Mouse (Mus musculus): ENCODE data around the gene Ttc38.

Gene Ttc38

GRCm38 (mm10) chr15:85897113-85897512, 65.0 kb downstream of the Ttc38 start:
- DNase-seq: peak in 1 of 2 experiments; percentile 58

DNA sequence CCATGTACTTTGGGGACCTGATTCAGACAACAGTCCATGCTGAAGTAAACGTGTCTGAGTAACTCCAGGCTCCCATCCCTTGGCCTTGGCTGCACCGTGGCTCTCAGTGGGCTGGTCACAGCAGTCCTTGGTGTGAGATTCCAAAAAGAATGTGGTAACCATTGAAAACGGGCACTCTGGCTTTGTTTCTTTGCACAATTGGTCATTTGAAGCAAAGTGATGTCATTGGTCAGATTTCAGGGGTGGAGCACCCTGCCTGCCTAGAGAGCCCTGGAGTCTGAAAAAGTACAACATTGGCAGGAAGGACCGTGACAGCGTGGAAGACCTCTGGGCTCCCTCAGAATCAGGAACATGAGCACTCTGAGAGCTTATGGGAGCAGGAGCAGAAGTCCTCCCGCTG, 67.3 kb downstream of the Ttc38 start:
- no peak for DNase-seq

- peak; percentile 69 to 74 for DNase-seq
These were observed 68.2 kb downstream of the Ttc38 start for GRCm38 (mm10) chr15:85900318-85900717.

DNA sequence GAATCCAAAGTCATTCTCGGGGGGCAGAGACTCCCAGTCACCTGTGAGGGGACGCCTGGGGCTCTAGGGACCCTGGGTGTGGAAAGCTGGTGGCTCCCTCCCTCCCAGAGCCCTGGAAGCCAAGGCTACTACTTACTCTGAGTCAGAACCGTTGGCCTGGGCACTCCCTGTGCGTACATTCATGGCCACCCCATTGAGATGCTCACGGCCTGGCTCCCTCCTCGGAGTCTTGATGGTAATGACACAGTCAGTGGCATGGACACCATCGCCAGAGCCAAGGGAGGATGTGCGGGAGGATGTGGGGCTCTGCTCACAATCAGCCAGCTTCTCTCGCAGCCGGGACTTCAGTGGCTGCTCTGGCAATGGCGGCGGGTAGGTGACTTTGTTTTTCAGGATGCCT, 68.7 kb downstream of the Ttc38 start:
- DNase-seq: no peak

GRCm38 (mm10) chr15:85902505-85902904, 70.4 kb downstream of the Ttc38 start:
- no peak for DNase-seq

DNA sequence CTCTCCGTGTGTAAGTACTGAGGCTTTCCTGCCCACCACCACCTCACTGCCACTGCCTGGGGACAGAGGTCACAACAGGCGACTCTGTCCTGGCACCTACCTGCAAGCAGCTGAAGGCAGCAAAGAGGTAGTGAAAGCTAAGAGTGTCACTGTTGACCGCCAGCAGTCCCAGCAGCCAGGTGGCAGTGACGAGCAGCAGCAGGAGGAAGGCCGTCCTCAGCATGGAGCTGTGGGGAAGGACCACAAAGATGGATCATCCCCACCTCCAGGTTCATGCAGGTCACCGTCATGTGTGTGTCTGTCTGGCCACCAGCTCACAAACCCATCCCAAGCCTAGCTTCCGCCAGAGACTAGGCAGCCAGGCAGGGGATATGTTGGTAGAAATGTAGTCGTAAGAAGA, 71.7 kb downstream of the Ttc38 start:
- DNase-seq: peak in 1 of 2 experiments; percentile 51

Measured in cerebellum, postnatal 10 days (tissue).